Mouse (Mus musculus): ENCODE results near the gene Ciz1.

The Ciz1 gene

DNA sequence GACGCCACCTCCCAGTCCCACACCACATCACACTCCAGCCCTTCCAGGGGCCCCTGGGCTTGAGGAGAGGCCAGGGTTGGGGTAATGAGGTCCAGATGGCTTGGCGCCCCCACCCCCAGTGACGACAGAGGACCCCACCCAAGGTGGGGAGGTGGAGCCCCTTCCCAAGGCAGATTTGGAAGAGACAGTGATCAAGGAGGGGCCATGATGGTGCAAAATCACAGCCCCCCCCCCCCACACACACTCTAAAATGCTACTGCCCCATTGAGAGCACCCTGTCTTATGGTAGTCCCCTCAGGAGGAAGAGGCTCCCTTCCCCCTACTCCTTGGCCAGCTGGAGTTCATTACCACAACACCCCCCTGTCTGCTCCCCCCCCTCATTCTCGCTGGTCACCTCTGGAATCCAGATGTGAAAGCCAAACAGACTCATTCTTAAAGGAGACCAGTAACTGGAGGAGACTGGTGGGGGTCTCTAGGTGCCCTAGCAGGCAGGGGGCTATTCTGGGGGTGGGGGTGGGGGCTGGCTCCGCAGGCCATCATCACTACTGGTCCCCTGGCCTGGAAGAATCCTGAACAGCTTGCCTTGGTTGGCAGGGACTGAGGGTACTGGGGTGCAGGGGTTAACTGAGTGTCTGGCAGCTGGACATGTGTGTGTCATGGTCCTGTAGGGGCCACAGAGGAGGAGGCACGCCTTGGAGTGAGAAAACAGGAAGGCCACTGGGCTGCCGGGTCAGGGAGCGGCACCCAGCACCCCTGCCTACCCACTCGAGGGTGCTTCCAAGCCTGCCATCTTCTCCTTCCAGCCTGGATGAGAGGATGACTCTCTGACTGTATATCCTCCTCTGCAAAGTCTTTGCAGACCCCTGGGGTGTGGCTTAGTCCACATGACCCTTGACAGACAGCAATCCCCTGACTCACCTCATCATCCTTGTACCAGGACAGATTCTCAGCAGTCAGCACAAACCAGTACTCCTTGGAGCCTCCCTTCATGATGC is 32.2 kb upstream of the Ciz1 start:
- in situ Hi-C loops (cut with MboI; ENCODE audit: low sequenced_read_pairs): no loop called here

- in situ Hi-C loops (cut with MboI; ENCODE audit: low sequenced_read_pairs): no loop called here
Measured at GRCm38 (mm10) chr2:32320721-32321120, 31.4 kb upstream of the Ciz1 start.

DNA sequence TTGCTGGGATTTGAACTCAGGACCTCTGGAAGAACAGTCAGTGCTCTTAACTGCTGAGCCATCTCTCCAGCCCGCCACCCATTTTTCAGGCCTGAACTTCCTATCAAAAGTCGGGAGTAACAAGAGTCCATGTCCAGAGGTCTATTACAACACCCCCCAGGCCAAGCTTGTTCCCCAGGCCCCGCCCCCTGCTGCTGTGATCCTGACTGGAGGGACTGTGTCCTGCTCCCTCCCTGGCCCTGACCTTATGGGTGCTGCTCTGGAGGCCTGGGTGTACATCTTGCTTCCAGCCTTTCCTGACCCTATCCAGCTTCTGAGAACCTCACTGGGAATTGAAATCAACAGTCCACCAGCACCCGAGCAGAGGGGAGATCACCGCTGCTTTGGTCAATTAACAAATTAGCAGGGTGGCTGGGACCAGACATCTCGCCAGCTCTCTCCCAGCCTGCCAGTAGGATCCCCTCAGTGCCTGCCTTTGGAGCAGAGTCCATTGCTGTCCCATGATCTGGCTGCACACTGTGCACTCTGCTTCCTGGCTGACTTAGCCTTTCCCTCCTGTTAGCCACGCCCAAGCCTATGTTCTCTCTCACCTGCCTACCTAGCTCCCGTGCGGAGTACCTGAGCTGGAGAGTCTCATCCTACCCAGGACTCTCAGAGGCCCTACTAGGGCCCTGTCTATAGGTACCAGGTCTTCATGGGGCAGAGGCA is 30.4 kb upstream of the Ciz1 start:
- in situ Hi-C loops (cut with MboI; ENCODE audit: low sequenced_read_pairs): no loop called here

- in situ Hi-C loops (cut with MboI; ENCODE audit: low sequenced_read_pairs): no loop called here
Measured at GRCm38 (mm10) chr2:32322754-32323741, 29.1 kb upstream of the Ciz1 start.

- in situ Hi-C loops (cut with MboI; ENCODE audit: low sequenced_read_pairs): no loop called here
Measured at GRCm38 (mm10) chr2:32324322-32324721, 27.8 kb upstream of the Ciz1 start.

DNA sequence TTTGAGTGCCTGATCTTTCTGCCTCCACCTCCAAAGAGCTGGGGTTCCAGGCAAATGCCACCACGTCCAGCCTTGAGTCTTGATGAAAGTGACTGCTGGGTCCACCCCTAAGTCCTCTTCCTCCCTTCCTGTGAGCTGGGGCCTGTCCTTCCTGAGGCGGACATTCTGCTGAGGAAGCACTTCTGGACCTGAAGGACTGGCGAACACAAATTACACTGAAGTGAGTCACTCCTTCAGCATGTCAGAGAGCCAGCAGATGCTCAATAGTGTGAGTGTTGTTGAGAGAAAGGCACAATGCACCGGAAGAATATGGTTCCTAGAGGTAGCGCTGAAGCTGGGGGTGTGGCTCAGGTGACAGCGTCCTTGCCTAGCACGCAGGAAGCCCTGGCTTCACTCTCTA is 26.8 kb upstream of the Ciz1 start:
- in situ Hi-C loops (cut with MboI; ENCODE audit: low sequenced_read_pairs): no loop called here

DNA sequence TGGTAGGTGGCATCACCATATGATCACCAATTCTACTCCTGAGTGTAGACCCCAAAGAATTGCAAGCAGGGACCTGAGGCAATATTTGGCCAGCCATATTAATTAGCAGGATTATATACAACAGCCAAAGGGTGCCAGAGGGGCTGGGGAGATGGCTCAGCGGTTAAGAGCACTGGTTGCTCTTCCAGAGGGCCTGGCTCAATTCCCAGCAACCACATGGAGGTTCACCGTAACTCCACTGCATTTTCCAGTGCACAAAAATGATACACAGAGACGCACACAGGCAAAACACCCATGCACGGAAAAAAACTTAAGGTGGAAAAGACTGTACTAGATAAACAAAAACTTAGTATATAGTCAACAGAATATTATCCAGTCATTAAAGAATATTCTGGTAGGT is 24.9 kb upstream of the Ciz1 start:
- in situ Hi-C loops (cut with MboI; ENCODE audit: low sequenced_read_pairs): no loop called here

- in situ Hi-C loops (cut with MboI; ENCODE audit: low sequenced_read_pairs): no loop called here
Measured at GRCm38 (mm10) chr2:32328911-32329460, 23.1 kb upstream of the Ciz1 start.

DNA sequence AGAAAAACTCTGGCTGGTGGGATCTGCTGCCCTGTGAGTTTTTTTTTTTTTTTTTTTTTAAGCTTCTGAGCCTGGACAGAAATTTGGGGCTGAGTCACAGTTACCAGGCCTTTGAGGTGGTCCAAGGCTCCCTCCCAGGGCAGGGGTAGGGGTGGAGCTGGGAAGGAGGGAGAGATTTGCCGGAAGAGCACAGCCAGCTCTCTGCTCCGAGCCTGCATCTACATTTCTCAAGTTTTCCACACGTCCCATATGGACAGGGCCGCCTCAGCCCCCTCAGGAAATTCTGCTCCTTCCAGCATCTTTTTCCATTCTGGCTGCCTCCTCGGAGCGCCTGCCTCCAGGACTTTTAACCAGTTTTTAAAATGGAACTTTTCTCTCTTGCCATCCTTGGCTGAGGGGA is 22.6 kb upstream of the Ciz1 start:
- in situ Hi-C loops (cut with MboI; ENCODE audit: low sequenced_read_pairs): no loop called here

- in situ Hi-C loops (cut with MboI; ENCODE audit: low sequenced_read_pairs): no loop called here
Measured at GRCm38 (mm10) chr2:32332159-32332558, 20.0 kb upstream of the Ciz1 start.

DNA sequence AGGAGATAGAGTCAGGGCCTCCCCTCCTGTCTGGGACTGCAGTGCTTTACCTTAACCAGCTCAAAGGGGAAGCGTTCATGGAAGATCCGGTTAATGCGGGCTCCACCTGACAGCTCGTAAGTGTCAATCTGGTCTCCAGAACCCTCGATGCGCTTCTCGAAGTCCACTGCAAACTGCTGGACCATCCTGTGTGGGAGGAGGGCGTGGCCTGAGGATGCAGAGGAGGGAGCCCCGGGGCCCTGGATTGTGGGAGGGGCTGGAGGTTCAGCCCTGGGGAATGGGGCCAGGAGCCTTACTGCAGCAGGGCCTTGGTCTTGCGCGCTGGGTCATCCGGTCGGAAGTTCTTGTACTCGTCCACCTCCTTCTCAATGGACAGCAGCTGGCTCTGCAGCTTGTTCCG is 16.2 kb upstream of the Ciz1 start:
- in situ Hi-C loops (cut with MboI; ENCODE audit: low sequenced_read_pairs): no loop called here

- in situ Hi-C loops (cut with MboI; ENCODE audit: low sequenced_read_pairs): no loop called here
Measured at GRCm38 (mm10) chr2:32339912-32340642, 12.1 kb upstream of the Ciz1 start.

- in situ Hi-C loops (cut with MboI; ENCODE audit: low sequenced_read_pairs): no loop called here
Measured at GRCm38 (mm10) chr2:32340836-32341633, 11.1 kb upstream of the Ciz1 start.

GRCm38 (mm10) chr2:32341634-32341939 is 10.5 kb upstream of the Ciz1 start:
- in situ Hi-C loops (cut with MboI; ENCODE audit: low sequenced_read_pairs): no loop called here

- in situ Hi-C loops (cut with MboI; ENCODE audit: low sequenced_read_pairs): no loop called here
Measured at GRCm38 (mm10) chr2:32342039-32342438, 10.1 kb upstream of the Ciz1 start.

- in situ Hi-C loops (cut with MboI; ENCODE audit: low sequenced_read_pairs): no loop called here
Measured at GRCm38 (mm10) chr2:32342539-32343350, 9.4 kb upstream of the Ciz1 start.

DNA sequence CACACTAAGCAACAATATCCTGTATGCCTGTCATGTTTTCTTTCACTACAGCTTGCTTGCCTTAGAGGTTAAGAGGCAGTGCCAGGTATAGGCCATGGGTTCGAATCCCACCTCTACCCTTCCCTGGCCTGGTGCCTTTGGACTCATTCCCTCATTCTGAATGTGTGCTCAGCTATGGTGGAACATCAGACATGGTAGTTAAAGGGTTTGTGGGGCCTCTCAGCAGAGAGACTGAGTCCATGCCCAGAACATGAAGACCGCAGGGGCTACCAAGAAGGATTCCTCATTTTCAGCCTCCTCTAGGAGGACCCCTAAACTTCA is 8.8 kb upstream of the Ciz1 start:
- in situ Hi-C loops (cut with MboI; ENCODE audit: low sequenced_read_pairs): no loop called here

GRCm38 (mm10) chr2:32344056-32344455 is 8.1 kb upstream of the Ciz1 start:
- in situ Hi-C loops (cut with MboI; ENCODE audit: low sequenced_read_pairs): no loop called here

Data from CH12F3 (cell line).